Mouse (Mus musculus) ES-Bruce4 (cell line): ENCODE measurements around the gene G0s2.

Experiments used
- CTCF ChIP-seq: IDR thresholded peaks from one replicate; pipeline ENCODE4 v1.8.1; 2011; ENCODE audit warnings: low read depth, low read length
- POLR2A ChIP-seq: IDR thresholded peaks from one replicate; pipeline ENCODE4 v1.8.1; 2011; ENCODE audit warnings: low read length; ENCODE audit not compliant: insufficient read depth

- TF ChIP-seq CTCF (no peak), POLR2A (no peak)
Measured at GRCm38 (mm10) chr1:193305386-193305785, 32.4 kb upstream of the G0s2 start.
